Mouse (Mus musculus): ENCODE results near the gene Foxo3.

Gene Foxo3

DNA sequence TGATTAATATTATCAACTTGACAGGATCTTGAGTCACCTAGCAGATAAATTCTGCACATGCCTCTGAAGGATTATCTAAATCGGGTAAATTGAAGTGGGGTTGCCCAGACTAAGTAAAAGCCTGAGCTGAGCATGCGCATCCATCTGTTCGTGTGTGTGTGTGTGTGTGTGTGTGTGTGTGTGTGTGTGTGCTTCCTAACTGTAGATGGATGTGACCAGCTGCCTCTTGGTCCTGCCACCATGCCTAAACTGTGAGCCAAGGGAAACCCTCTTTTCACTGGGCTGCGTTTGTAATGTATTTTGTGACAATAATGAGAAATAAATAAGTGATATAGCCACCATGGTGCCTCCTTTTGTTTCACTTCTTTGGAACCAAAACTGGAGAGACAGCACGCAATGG is 102.3 kb downstream of the Foxo3 start:
- no peak for DNase-seq

DNA sequence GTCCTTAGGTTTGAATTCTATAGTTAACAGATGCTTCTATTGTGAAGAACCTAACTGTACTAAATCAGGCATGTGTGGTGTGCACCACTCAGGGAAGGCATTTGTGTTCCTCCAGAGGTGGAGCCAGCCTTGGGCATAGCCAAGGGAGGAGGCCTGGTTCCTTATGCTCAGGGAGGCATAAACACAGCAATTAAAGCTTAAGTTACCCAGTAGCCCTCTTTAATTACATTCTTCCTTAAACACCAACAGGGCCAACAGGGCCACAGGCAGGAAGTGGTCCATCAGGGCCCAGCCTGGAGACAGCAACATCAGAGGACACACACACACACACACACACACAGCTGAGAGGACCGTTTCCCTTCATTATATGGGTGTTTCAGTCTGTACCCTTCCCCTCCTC is 102.7 kb downstream of the Foxo3 start:
- no peak for DNase-seq

DNA sequence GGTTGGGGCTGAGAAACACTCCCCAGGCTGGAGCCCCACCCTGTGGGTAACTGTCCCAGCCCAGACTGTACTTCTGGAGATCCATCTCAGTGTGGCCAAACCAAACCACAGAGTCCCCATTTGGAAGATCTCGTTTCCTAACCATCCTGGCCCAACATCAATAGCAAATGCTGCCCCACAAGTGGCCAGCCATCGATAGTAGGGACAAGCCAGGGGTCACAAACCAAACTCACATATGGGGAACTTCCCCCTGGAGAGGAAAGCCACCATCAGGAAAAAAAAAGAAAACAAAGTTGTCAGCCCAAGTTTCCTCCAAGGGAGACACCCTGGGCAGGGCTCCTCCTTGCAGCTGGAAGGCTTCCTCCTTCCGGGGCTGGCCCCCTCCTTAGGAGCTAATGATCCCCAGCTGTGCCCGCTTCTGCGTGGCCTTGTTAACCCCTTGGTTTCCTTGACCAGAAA is 105.6 kb downstream of the Foxo3 start:
- DNase-seq = no peak

DNA sequence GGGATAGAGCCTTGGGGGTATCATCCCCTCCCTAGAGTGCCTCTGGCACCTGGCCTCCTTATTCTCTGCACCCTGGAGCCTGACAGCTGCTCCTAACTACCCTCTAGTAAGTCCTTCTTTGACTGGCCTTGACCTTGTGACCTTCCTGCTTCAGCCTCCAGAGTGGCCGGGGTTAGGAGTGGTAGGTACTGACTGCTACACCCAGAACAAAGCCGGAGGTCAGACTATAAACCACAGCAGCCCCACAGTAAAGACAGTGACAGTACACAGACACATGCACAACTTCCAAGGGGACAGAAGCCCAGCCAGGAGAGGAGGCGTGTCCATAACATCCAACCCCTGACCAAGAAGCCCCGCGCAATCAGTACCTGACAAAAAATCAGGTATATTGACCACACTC is 106.4 kb downstream of the Foxo3 start:
- DNase-seq = no peak

DNA sequence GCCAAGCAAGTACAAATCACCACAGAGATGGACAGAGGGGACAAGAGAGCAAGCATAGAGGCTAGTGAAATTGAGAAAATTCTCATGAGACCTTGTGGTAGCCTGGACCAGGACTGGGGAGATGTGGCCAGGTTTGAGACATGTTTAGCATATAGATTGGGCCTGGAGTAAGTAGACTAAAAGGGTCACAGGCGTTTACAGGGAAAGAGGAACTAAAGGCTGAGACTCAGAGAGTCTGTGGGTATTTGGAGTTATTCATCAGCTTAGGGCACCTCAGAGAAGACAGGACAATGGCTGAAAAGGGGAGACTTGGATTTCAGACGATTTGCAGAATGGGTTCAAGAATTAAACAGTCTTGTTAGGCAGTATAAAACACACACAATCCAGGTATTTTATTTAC is 121.8 kb downstream of the Foxo3 start:
- DNase-seq = no peak

DNA sequence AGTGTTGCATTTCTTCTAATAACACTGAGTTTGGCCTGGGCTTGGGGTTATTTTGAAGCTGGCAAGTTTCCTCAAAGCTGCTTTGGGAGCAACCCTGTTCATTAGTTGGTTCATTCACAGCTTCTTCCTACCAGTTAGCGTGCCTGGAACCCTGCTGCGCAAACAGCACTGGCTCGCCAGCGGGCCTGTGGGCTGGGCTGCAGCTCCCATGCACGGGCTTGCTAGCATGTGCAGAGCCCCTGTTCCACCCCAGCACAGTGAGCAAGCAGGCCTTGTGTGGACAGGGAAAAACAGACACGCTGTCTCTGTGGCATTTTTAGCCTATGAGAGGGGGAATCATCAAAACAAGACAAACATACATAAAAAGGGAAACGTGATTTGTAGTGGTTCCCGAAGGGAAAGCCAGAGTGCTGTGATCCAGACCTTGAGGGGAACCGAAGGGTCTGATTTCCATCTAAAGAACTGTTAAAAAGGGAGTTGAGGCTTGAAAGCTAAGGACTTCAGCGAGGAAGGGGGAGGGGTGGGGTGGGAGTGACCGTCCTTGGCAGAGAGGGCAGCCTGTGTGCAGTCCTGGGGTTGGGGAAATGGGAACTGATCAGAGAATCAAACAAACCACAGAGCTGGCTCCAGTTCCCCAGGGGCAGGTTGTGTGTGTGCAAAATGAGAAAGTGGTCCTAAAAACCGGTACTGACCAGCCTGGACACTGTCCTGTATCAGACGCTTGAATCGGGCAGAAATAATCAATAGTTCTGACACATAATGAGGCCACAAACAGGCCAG is 123.9 kb downstream of the Foxo3 start:
- no peak for DNase-seq

DNA sequence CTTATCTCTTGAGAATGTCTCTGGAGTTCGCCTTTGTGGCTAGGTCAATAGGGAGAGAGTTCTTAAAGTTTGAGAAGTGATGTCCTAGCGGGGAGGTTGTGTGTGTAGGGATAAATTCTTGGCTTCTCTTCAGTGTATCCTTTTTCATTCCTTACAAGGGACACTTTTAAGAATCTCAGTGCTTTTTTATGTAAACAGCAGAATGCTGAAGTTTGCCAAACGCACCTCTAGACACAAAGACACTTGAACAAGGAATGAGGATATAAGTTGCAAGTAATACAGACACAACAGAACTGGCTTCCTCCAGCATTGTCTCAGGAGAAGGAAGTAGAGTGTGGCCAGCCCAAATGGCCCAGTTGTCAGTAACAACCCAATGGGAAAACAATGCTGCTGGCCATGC is 126.8 kb downstream of the Foxo3 start:
- DNase-seq = no peak

DNA sequence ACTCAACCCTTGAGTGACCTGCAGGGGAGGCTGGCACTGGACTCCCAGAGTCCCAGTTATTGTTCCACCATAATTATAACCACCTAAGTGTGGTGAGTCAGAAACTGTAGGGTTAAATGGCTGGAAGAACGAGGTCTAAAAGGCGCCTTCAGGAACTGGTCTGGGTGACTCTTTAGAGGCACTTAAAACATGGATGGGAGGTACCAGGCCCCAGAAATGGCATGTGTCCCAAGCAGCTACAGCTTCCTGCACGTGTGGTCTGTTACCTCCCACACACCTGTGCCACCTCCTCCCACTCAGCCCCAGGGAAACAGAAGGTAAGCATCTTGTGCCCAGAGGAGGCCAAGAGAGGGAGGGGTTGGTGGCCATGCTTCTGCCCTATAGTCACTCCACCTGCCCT is 128.2 kb downstream of the Foxo3 start:
- no peak for DNase-seq

DNA sequence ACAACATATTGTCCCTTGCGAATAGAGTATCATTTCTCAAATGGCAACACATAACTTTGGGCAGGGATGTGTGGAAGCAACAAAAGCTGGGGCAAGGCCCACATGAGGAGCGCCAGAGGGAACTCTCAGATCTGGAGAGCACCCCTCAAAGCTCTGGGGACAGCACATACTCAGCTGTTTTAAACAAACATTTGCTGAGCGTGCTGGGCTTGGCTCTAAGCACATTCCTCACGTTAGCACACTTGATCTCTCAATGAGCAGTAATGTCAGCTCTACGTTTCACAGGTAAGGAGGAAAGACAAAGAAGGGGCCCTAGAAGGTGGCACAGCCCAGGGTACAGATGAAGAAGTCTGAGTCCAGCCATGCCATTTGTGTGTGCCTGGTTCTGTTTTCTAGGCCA is 131.3 kb downstream of the Foxo3 start:
- DNase-seq = no peak

DNA sequence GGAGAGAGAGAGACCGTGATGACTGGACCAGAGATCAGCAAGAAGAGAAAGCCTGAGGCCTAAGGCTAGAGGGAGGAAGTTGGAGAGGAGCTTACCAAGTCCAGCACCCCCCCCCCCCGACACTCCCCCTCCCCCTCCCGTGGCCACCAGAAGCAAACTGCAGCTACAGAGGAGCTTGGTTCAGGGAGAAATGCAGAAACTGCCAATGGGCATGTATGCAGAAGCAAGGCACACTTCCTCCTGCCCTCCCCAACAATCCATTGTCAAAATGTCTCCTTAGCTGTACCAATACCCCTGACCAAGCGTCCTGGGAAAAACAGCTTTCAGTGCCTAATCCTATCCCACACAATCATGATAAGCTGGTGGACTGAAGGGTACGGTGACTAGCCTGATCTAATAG is 131.8 kb downstream of the Foxo3 start:
- DNase-seq = no peak

DNA sequence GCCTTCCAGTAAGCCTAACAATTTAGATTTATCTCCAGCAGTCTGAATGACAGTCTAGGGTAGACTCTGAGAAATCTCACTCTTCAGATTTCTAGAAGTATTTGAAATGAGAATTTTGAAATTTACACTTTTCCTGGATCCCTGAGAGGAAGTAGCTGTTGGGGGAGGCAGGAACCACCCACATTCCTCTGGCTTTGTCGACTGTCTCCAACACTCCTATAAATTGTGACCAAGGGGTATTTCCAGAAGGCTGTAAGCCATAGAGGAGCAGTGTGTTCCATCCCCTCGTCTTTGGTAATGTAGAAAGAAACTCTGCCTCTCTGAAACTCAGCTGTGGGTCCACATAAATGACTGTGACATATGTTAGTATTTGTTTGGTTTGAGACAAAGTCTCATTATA is 132.4 kb downstream of the Foxo3 start:
- no peak for DNase-seq

DNA sequence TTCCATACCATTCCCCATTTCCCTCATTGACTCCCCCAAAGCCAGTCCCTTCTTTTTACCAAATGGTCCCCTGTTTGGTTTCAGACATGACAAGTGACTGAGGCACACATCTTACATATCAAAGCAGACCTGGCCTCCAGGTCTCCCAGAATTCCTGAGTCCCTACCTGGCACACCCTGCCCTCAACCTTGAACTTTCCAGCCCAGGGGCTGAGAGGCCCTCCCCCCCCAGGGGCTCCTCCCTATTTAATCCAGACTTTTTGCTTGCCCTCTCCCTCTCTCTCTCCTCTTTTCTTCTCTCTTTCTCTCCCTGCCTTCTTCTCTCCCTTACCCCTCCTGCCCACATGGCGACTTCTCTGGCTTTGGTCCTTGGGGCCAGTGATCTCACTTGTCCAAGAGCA is 133.8 kb downstream of the Foxo3 start:
- no peak for DNase-seq

DNA sequence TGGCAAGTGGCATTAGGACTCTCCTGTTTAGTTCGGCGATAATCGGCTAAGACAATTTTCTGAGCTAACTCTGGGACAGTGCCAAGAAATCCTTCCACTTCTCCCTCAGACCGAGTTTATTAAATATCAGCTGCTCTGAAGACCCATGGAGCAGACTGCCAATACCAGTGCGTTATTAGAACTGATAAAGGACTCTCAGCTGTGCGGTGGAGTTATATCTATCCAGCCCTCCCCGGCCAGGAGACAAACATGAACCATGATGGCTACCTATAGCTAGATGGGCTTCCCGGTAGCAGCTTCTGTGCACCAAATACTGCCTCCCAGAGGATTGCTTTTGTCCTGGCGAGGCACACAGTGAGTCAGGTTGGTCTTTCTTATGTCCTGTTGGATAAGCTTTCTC is 134.5 kb downstream of the Foxo3 start:
- no peak for DNase-seq

DNA sequence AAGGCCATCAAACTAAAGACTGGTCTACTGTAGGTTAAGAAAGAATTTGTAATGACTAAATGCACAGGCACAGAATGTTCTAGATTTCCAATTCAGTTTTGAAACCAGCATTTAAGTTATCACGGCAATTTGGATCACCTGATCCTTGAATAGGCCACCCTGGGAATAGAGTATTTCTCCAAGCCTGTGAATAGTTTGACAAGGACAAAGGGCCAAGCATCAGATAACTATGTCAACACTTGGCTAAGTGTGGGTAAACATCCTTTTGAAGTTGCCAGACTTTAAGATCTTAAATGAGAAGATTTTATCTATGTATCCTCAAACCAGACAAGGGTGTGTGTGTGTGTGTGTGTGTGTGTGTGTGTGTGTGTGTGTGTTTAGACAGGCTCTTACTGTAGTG is 136.8 kb downstream of the Foxo3 start:
- DNase-seq = no peak

DNA sequence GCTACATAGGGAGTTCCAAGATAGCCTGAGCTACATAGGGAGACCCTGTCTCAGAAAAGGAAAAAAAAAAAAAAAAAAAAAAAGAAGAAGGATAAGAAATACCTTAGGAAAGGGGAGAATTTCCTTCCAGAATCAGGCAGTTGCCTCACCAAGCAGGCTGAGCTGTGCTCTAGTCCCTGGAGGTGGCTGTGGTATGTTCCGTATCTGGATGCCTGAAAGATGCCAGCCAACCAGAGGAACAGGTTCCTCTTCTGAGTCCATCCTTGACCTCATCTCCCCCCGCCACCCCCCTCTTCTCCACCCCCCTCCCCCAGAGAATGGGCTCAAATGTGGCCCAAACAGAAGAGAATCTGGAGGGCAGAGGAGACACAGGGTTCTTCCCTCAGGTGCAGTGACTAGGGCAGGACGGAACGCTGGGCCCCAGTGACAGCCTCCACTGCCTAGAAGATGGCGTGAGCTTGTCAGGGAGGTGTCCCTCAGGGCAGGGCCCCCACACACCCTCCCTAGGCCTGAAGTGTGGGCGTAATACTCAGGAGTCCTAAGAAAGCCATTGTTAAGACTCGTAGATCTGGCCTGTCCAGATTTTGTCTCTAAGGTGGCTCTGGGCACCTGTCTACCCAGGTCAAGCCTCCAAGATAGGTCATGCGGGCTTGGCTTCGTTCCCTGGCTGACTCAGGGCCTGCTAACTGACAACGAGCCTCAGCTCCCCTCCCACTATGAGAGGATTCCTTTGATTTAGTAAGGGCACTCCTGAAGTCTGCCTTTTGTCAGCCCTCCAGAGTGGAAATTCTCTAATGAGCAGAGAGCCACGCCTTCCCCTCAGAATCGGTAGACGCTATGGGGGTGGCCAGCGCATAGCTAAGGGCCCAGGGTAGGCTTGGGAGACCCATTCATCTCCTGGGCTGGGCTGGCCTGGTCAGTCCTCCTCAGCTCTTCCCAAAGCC is 141.5 kb downstream of the Foxo3 start:
- DNase-seq = peak in 1 of 2 experiments; percentile 41
